Mouse (Mus musculus) heart, embryonic 10.5 days (tissue): ENCODE measurements around the gene Tspo. TPM values are rescaled to one million over a fixed set of nuclear protein-coding genes. Genes with fewer than 3 reads are reported as not detected.

Experiments
- DNase-seq: peaks from one replicate; pipeline ENCODE4 v3.0.0-alpha.2; 2017; ENCODE audit warnings: low spot score
- H3K27ac ChIP-seq: fragments of 300-500 bp; sonication (generic); 2 replicates; pipeline ENCODE4 v1.5.1; 2016; ENCODE audit warnings: mild to moderate bottlenecking
- H3K27me3 ChIP-seq: fragments of 300-500 bp; sonication (generic); 2 replicates; pipeline ENCODE4 v1.6.1; 2016; ENCODE audit warnings: mild to moderate bottlenecking; ENCODE audit not compliant: poor library complexity, insufficient read depth, severe bottlenecking
- H3K36me3 ChIP-seq: fragments of 300-500 bp; sonication (generic); 2 replicates; pipeline ENCODE4 v1.6.1; 2016; ENCODE audit warnings: mild to moderate bottlenecking, moderate library complexity
- H3K4me1 ChIP-seq: fragments of 300-500 bp; sonication (generic); 2 replicates; pipeline ENCODE4 v1.6.1; 2016; ENCODE audit warnings: mild to moderate bottlenecking
- H3K4me3 ChIP-seq: fragments of 300-500 bp; sonication (generic); 2 replicates; pipeline ENCODE4 v1.5.1; 2016; ENCODE audit warnings: mild to moderate bottlenecking, moderate library complexity
- H3K9me3 ChIP-seq: fragments of 300-500 bp; sonication (generic); 2 replicates; pipeline ENCODE4 v1.6.1; 2016; ENCODE audit warnings: mild to moderate bottlenecking, moderate library complexity
- WGBS: fragments of 180-500 bp; shearing (Covaris S2); methylation state at CpG from one replicate; pipeline ENCODE4 v1.1.7; 2016; 5-methylcytosine and 5-hydroxymethylcytosine counted together
- polyA plus RNA-seq: library from polyadenylated mRNA; unstranded; fragments of >200 nt; fragmentation: Nextera tagmentation; extraction: Ambion mirVana; gene quantifications from 2 replicates; pipeline ENCODE4 v1.2.1, GENCODE M21; 2016

Gene Tspo
- polyA plus RNA-seq, result 97.0 and 141 TPM in 2 replicates

- peak within 1 kb of the TSS; percentile 69 for H3K4me3 ChIP-seq
- no peaks in the 10 kb centered on the region for H3K36me3 ChIP-seq
- WGBS, result under 1% methylated on average over 28 of the region's 28 CpGs
- peak; percentile 86 for DNase-seq
- H3K9me3 ChIP-seq, result no peaks in the 10 kb centered on the region
- peaks cover 23% of the 10 kb centered on the region; the same call in 1 of the 2 replicates for H3K4me1 ChIP-seq
- 0 out of 2 replicates have a peak, but pooled peaks cover 3% of the 10 kb centered on the region for H3K27me3 ChIP-seq
- H3K27ac ChIP-seq, result peak within 1 kb of the TSS; percentile 87
Observed at GRCm38 (mm10) chr15:83563327-83563856, at the start of gene Tspo, which contains the start of gene Mcat. Gene Tspo (plus strand): TSS chr15:83563592. Gene Mcat (minus strand): TSS chr15:83563787.

GRCm38 (mm10) chr15:83515018-83515417, 48.4 kb upstream of the Tspo start:
- Histone ChIP-seq H3K27me3 (no peaks in the 10 kb centered on the region), H3K4me1 (peaks cover 16% of the 10 kb centered on the region), H3K36me3 (no peaks in the 10 kb centered on the region), H3K9me3 (no peaks in the 10 kb centered on the region), H3K27ac (no peak overlapping the region), H3K4me3 (no peak overlapping the region)
- no peak for DNase-seq
- 70% methylated on average over 5 of the region's 5 CpGs for WGBS

GRCm38 (mm10) chr15:83518215-83519048, 45.0 kb upstream of the Tspo start:
- WGBS, result 34% methylated on average over 20 of the region's 20 CpGs
- Histone ChIP-seq H3K27me3 (no peaks in the 10 kb centered on the region), H3K9me3 (no peaks in the 10 kb centered on the region), H3K4me3 (peak overlapping the region; percentile 22; the same call in 1 of the 2 replicates), H3K27ac (peak overlapping the region; percentile 68; the same call in 1 of the 2 replicates), H3K36me3 (no peaks in the 10 kb centered on the region), H3K4me1 (peaks cover 37% of the 10 kb centered on the region)
- no peak for DNase-seq

- H3K27ac ChIP-seq, result 0 out of 2 replicates have a peak overlapping the region, but pooled peaks have one; percentile 30
- no peaks in the 10 kb centered on the region for H3K9me3 ChIP-seq
- no peaks in the 10 kb centered on the region for H3K27me3 ChIP-seq
- H3K4me1 ChIP-seq, result peaks cover 61% of the 10 kb centered on the region
- DNase-seq, result no peak
- H3K4me3 ChIP-seq, result no peak overlapping the region
- H3K36me3 ChIP-seq, result no peaks in the 10 kb centered on the region
- WGBS, result 78% methylated on average over 6 of the region's 6 CpGs
Observed at GRCm38 (mm10) chr15:83520861-83521382, 42.5 kb upstream of the Tspo start.

- no peaks in the 10 kb centered on the region for H3K36me3 ChIP-seq
- peak overlapping the region; percentile 88 for H3K27ac ChIP-seq
- H3K27me3 ChIP-seq, result peaks cover 15% of the 10 kb centered on the region
- H3K4me3 ChIP-seq, result peak overlapping the region; percentile 35; the same call in 1 of the 2 replicates
- peaks cover 80% of the 10 kb centered on the region for H3K4me1 ChIP-seq
- WGBS, result 8% methylated on average over 7 of the region's 7 CpGs
- peak; percentile 84 for DNase-seq
- no peaks in the 10 kb centered on the region for H3K9me3 ChIP-seq
Observed at GRCm38 (mm10) chr15:83523196-83523595, 40.2 kb upstream of the Tspo start.

GRCm38 (mm10) chr15:83523638-83524332, 39.6 kb upstream of the Tspo start:
- 20% methylated on average over 14 of the region's 14 CpGs for WGBS
- DNase-seq, result peak; percentile 93
- Histone ChIP-seq H3K4me1 (peaks cover 80% of the 10 kb centered on the region), H3K4me3 (peak overlapping the region; percentile 35; the same call in 1 of the 2 replicates), H3K27ac (peak overlapping the region; percentile 88), H3K27me3 (peaks cover 19% of the 10 kb centered on the region), H3K36me3 (no peaks in the 10 kb centered on the region), H3K9me3 (no peaks in the 10 kb centered on the region)

- peak overlapping the region; percentile 35; the same call in 1 of the 2 replicates for H3K4me3 ChIP-seq
- no peaks in the 10 kb centered on the region for H3K9me3 ChIP-seq
- peak overlapping the region; percentile 88 for H3K27ac ChIP-seq
- 66% methylated on average over 3 of the region's 3 CpGs for WGBS
- peaks cover 83% of the 10 kb centered on the region for H3K4me1 ChIP-seq
- no peaks in the 10 kb centered on the region for H3K36me3 ChIP-seq
- DNase-seq, result no peak
- peaks cover 19% of the 10 kb centered on the region for H3K27me3 ChIP-seq
Observed at GRCm38 (mm10) chr15:83524333-83524729, 39.1 kb upstream of the Tspo start.

GRCm38 (mm10) chr15:83526424-83527091, 36.8 kb upstream of the Tspo start, which contains the start of gene Bik:
Gene Bik (plus strand): TSS chr15:83526862.
- Histone ChIP-seq H3K27ac (peak within 1 kb of the TSS; percentile 88), H3K27me3 (peaks cover 19% of the 10 kb centered on the region)
- WGBS, result under 1% methylated on average over 45 of the region's 45 CpGs

GRCm38 (mm10) chr15:83527092-83527437, 36.3 kb upstream of the Tspo start:
- H3K27me3 ChIP-seq, result peaks cover 19% of the 10 kb centered on the region
- DNase-seq, result no peak
- H3K36me3 ChIP-seq, result peaks cover 17% of the 10 kb centered on the region
- H3K9me3 ChIP-seq, result no peaks in the 10 kb centered on the region
- peaks cover 88% of the 10 kb centered on the region for H3K4me1 ChIP-seq
- peak overlapping the region; percentile 88 for H3K27ac ChIP-seq
- H3K4me3 ChIP-seq, result peak overlapping the region; percentile 77
- 1% methylated on average over 26 of the region's 26 CpGs for WGBS

More at GRCm38 (mm10) chr15:83526424-83527091, 36.8 kb upstream of the Tspo start, which contains the start of gene Bik:
- Histone ChIP-seq H3K4me1 (peaks cover 93% of the 10 kb centered on the region), H3K9me3 (no peaks in the 10 kb centered on the region), H3K4me3 (peak within 1 kb of the TSS; percentile 77), H3K36me3 (peaks cover 12% of the 10 kb centered on the region)
- peak; percentile 91 for DNase-seq

GRCm38 (mm10) chr15:83527747-83528146, 35.6 kb upstream of the Tspo start:
- WGBS, result 63% methylated on average over 2 of the region's 2 CpGs
- Histone ChIP-seq H3K4me1 (peaks cover 82% of the 10 kb centered on the region), H3K36me3 (peaks cover 18% of the 10 kb centered on the region), H3K27ac (peak overlapping the region; percentile 88), H3K9me3 (no peaks in the 10 kb centered on the region), H3K27me3 (peaks cover 19% of the 10 kb centered on the region), H3K4me3 (peak overlapping the region; percentile 77)
- DNase-seq, result no peak

- WGBS, result 50% methylated on average over 4 of the region's 4 CpGs
- Histone ChIP-seq H3K27me3 (peaks cover 19% of the 10 kb centered on the region), H3K36me3 (peaks cover 24% of the 10 kb centered on the region), H3K4me3 (no peak overlapping the region), H3K4me1 (peaks cover 78% of the 10 kb centered on the region), H3K27ac (no peak overlapping the region), H3K9me3 (no peaks in the 10 kb centered on the region)
- DNase-seq, result no peak
Observed at GRCm38 (mm10) chr15:83528892-83529291, 34.5 kb upstream of the Tspo start.

GRCm38 (mm10) chr15:83529765-83530164, 33.6 kb upstream of the Tspo start:
- H3K27me3 ChIP-seq, result peaks cover 19% of the 10 kb centered on the region
- no peak overlapping the region for H3K27ac ChIP-seq
- no peaks in the 10 kb centered on the region for H3K9me3 ChIP-seq
- peaks cover 78% of the 10 kb centered on the region for H3K4me1 ChIP-seq
- WGBS, result 79% methylated on average over 5 of the region's 5 CpGs
- H3K36me3 ChIP-seq, result peaks cover 27% of the 10 kb centered on the region
- DNase-seq, result no peak
- no peak overlapping the region for H3K4me3 ChIP-seq
